Mouse (Mus musculus) kidney, adult 11 months (tissue): Measurements from ENCODE around the gene Zdhhc8.

Source experiments
- DNase-seq: peaks from one replicate; pipeline ENCODE4 v3.0.0; 2022

Gene Zdhhc8

DNA sequence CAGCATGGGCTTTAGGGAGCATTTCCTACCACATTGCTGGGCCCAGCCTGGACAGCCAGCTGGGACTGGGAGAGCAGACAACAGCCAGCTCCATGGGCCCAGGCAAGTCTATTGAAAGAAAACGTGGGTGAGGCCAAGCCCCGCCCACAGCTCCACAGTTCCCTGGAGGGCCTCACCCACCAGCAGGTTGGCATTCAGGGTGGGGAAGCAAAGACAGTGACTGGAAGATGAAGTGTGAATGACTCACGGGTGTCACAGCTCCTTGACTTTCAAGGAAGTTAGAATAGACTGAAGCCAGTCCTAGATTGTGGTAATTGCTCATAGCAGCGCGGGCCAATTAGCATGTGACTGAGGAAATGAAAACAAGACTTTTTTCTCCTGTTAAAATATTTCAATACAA lies 39.9 kb downstream of the Zdhhc8 start:
- no peak for DNase-seq

DNA sequence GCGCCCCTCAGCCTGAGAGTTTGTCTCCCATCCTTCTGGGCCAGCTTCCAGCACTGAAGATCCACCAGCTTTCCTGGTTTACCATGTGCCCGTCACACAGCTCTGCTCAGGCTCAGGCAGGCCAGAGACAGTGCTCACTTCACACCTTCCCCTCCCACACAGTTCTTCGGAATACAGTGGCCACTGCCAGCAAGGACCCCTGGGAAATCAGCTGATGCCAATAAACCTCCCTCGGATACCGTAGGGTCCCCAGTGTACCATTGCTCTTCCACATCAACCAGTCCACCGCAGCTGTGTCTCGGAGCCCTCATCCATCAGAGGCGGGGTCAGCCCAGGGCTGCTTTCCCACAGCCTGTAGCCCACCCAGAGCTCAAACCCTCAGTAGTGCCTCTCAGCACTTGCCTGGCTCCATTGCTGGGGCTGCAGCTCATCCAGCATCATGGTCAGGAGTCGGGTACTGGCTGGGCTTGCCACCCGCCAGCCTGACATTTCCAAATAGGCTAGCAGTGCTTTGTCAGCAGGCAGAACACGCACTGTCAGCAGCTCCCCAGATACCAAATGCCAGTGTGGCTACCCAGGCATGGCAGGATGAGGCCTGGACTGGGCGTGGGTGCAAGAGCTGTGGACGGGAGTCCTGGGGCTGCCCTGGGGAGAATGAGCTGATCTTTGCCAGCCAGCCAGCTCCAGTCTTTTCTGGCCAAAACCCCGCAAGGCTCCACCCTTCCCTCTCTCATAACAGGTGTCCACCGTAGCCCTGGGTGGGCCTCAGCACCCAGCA lies 40.5 kb downstream of the Zdhhc8 start:
- DNase-seq = peak; percentile 73

DNA sequence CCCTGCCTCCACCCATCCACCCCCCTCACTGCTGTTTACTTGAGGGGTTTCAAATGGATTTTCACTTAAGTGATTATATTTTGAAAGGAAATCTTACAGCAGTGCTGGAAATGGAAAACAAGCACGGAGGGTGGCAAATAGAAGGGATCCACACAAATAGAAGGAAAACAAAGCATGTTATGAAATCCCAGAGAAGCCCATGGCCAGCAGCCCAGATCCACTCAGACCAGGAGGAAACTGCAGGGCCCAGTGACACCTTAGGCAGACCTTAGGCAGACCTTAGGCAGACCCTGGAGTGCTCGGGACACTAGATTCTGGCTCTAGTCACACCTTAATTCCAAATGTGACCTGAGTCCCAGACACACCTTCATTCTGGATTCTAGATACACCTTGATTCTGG lies 43.9 kb downstream of the Zdhhc8 start:
- DNase-seq = no peak

DNA sequence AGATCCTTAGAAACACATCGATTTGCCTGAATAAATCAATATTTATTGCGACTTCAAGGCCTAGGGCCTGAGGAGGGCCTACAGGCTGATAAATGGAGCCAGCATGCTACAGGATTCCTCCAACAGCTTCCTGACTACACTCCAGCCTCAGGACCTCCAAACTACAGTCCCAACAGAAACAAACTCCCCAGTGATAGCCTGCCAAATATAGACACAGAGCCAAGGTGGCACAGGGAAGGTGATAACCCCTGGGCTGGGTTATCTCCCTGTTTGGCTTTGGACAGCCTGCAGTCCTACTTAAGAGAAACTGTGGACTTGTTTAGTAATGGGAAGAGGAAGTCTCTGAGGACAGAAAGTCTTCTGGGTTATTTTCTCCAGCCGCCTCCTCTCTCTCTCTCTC lies 47.7 kb downstream of the Zdhhc8 start:
- no peak for DNase-seq

DNA sequence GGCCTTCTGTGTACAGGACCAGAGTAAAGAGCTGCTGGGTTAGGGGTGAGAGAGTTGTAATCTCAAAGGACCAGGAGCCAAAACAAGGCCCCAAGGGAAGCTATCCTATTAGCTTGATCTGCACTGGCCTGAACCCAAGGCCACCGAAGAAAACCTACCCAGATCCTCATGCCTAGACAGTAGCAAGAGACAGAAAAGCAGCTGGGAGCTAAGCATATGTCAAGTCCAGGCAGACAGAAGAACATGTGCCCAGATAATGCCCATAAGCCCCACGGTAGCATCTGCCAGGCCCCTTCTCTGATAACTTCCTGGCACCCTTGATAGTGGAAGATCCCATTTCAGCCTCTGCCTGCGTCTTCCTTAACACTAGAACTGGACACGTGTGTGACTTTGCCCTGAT lies 48.1 kb downstream of the Zdhhc8 start:
- DNase-seq = no peak

DNA sequence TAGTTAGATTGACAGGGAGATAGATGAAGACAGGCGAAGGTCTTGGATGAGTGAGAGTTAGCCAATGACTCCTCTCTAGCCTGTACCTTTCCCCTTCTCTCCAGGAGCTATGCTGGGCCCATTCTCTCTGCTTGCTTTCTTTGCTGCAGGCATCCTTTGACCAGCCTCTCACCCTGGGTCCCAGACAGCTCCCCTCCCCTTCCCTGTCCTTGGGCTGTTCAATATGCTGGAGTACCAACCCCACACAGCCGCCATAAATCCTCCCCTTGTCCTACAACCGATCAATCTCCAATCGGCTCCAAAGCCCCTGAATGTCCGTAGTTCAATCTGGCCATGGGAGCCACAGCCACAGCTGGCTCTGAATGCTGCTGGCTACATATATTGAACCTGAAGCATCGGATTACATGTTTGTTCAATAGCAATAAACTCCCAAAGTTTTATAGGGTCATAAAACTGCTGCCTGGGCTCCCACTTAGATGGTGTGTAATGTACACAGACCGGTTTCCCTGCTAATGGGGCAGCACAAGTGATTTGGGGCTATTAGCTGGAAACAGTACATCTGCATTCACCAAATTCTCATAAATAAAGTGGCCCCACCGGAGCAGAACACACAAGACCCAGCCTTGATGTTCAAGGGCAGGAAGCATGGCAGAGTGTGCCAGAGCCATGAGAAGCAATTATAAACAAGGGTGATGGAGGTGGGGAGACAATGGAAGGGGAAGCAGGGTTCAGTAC lies 49.1 kb downstream of the Zdhhc8 start:
- DNase-seq = no peak

DNA sequence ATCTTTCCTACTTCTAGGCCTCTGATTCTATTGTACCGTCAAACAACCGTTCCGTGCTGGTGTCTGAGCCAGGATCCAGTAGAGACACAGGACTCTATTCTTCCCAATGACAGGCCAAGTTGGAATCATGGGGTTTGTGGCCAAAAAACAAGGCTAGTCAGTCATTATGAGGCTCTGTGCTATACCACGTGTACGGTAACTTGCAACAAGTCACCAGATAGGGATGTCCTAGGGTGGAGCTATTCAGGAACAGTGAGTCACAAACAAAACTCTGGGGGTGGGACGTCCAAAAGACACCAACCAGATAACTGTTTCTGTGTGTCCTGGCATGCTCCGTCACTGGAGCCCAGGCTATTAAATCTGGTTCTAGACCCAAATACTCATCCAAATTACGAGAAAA lies 52.2 kb downstream of the Zdhhc8 start:
- DNase-seq = no peak

DNA sequence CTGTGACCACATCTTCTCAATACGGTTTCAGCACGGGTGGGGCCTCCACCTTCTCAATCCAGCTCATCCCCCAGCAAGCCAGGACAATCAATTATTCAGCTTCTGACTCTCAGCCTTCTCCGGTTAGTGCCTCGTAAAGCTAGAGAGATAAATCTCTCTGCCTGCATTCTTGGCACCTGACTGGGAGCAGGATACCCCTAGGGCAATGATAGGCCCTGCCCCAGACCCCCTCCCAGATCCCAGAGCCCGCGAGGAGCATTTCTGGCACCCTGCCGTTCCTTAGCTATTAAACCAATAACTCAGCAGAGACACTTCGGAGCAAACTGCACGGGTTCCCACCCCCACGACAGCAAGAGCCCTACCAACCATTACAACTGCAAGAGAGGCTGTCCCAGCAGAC lies 53.5 kb downstream of the Zdhhc8 start:
- DNase-seq = no peak

DNA sequence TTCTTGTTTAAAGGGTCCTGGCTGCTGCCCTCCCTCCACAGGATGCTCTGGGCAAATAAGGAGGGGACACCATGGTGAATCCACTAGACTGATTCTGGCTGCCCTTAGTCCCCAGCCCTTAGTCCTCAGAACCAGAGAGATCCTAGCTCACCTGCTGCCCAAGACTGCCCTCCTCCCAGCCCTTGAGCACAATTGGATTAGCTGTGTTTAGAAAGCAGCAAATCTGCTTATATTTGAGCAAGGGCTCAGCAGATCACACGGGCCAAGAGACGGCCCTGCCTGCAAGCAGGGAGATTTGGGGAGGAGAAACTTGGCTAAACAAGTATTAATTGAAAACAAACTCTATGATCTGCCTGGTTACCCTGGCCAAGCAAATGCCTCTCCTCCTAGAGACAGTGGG lies 55.3 kb downstream of the Zdhhc8 start:
- no peak for DNase-seq

DNA sequence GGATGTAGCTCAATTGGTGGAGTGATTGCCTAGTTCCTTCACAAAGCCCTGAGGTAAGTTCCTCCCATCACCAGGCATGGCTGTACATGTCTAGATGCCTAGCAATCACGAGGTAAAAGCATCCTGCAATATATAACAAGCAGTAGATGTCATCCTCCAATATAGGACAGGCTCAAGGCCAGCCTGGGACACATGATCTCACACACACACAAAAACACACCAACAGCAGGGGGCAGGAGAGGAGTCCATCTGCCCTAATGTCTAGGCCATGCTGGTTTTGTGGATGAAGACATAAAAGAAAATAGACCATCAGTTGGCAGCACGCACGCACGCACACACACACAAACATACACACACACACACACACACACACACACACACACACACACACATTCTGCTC lies 58.2 kb downstream of the Zdhhc8 start:
- no peak for DNase-seq

DNA sequence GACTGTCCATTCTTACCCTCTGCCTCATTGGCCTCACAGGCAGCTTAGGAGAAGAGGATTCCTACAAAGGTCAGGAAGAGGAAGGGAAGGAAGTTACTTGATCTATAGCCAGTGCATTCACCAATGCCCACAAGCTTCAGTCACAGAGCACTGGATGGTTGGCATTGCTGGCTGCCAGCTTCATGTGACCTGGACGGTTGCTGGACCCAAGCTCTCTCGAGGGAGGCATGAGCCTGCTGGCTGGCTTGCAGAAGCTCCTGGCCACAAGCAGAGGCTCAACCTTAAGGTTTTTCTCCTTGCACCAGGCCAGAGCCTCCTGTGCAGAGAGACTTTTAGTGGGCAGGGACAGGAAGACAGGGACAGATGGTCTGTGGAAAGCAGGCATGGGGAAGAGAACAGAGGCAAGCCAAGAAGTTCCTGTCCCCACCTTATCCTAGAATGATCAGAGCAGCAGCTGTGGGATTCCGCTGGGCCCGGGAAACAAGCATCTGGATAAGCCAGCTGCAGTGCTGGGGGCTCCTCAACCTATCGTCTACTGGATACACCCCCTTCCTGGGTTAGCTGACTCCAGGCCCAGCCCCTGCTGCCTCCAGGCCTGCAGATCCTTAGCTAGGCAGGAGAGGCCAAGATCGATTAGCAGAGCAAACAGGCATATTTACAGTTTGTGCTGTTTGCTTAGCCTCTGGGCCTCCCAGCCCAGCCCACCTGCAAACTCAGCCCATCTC lies 59.0 kb downstream of the Zdhhc8 start:
- DNase-seq = no peak

DNA sequence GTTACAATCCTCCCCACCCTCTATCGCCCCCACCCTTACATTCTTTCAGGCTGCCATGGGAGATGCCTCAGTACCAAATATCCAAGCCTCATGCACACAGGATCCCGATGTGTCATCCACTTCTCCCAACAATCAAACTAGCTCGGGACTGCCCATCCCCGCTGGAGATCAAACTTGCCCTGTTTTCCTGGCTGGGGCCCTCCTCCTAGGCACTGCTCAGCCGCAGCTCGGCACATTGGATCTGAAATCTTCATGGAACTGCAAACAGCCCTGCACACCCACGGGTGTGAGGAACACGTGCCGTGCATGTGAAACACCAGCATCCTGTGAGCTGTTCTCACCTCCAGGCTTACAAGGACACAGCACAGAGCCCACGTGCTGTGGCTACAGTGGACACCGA lies 61.1 kb downstream of the Zdhhc8 start:
- no peak for DNase-seq

DNA sequence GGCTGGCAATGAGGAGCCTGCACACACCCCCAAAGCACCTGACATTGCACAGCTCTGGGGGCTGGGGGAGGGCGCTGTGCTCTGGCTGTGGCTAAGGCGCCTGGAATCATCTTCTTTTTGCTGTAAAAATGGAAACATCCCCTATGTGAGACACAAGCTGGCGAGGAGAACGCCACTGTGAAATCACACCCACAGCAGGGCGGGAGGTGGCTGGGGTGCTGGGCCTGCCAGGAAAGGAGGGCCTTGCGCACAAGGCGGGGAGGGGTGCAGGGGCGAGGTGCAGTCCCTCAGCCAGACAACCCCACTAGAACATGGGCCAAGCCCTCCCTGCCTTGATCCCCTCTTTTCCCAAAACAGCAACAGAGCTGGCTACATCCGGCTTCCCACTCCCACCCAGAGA lies 61.7 kb downstream of the Zdhhc8 start:
- no peak for DNase-seq

DNA sequence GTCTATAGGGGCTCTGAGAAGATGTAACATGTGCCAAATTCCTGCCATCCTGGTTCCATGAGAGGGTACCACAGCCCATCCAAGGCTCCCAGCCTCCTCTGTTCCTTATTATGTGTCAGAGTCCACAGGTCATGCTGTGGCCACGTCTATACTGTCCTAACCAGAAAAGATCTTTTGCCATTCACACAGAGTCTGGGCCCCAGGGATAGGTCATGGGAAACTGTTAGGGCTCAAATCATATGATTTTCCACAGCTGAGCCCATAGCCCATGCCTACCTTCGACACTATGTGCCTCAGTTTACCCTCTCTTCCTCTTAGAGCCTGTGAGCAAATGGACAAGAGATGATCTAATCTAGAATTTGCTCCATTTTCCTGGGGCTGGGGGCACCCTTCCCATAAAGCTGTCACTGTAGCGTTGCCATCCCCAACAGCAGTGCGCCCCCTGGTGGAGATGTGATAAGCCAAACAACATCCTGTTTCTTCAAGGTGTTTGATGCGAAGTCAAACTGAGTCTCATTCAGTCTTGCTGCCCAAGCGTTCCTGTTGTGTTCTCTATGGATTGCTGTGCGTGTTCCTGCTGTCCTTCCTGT lies 62.6 kb downstream of the Zdhhc8 start:
- DNase-seq = peak; percentile 34
